Mouse (Mus musculus): ENCODE measurements around the gene Cmbl.

GRCm38 (mm10) chr15:31540513-31540802 lies 24.7 kb upstream of the Cmbl start:
- TF ChIP-seq CTCF (IDR thresholded peaks at IDR 0.05; ENCODE audit: borderline replicate concordance, control insufficient read depth, extremely low read depth, insufficient read depth, low read length, poor library complexity) (no peak), POLR2A (IDR thresholded peaks at IDR 0.05; ENCODE audit: control insufficient read depth, extremely low read depth, insufficient read depth, low read length, poor library complexity) (no peak)

All from thymus, adult 2 months (tissue).